Mouse (Mus musculus) gastrocnemius, postnatal 36 days (tissue): Measurements from ENCODE around the gene Tm9sf4. TPM values are rescaled to one million over a fixed set of nuclear protein-coding genes. Genes with fewer than 3 reads are reported as not detected.

Experiments
- DNase-seq, 2 experiments: peaks; one replicate each; pipeline ENCODE4 v3.0.0; 2022
- intact Hi-C: fragments of 180-260 bp; cut with DNase I; formaldehyde crosslinking; loops from one replicate; pipeline ENCODE4 v1.15.1; 2025
- long read RNA-seq, 2 experiments: library from polyadenylated mRNA; stranded (forward); transcript quantifications; one replicate each; pipeline ENCODE4 v2.0.0; 2021
- total RNA-seq, 2 experiments: library from RNA; stranded (reverse); gene quantifications; 2 replicates each; pipeline ENCODE4 v1.2.3; 2021

Tm9sf4 gene
- 10 to 100 TPM; 27.3 to 31.1 TPM for total RNA-seq
- long read RNA-seq, experiment 1, transcript Tm9sf4-201 (18 exons, 3,896 nt), result major isoform, 6 of 12 reads
- long read RNA-seq, experiment 1, partial matches to known transcripts, result 3 of 12 reads
- long read RNA-seq, experiment 1, other reads (novel, unspliced or antisense), result 3 of 12 reads
- long read RNA-seq, experiment 2, transcript Tm9sf4-201 (18 exons, 3,896 nt), result major isoform, 11 of 19 reads
- long read RNA-seq, experiment 2, partial matches to known transcripts, result 3 of 19 reads
- long read RNA-seq, experiment 2, other reads (novel, unspliced or antisense), result 5 of 19 reads

GRCm38 (mm10) chr2:153160844-153161683, at the start of gene Tm9sf4:
TSS of gene Tm9sf4 (plus strand) at chr2:153161303.
- intact Hi-C loops, result loop anchor here (5.0 kb wide), 1 partner anchor 71 kb away; no protein-coding TSS in a partner anchor

GRCm38 (mm10) chr2:153115679-153116081, 45.4 kb upstream of the Tm9sf4 start:
- intact Hi-C loops, result no loop called here
- no peak for DNase-seq

More at GRCm38 (mm10) chr2:153160844-153161683, at the start of gene Tm9sf4:
- peak; percentile 76 to 90 for DNase-seq

- intact Hi-C loops, result no loop called here
- no peak for DNase-seq
Observed at GRCm38 (mm10) chr2:153117051-153117486, 44.0 kb upstream of the Tm9sf4 start.

- intact Hi-C loops, result no loop called here
- DNase-seq, result no peak
Observed at GRCm38 (mm10) chr2:153119488-153119887, 41.6 kb upstream of the Tm9sf4 start.

GRCm38 (mm10) chr2:153120126-153120525, 41.0 kb upstream of the Tm9sf4 start:
- DNase-seq, result no peak
- intact Hi-C loops, result no loop called here

GRCm38 (mm10) chr2:153121821-153122615, 39.1 kb upstream of the Tm9sf4 start:
- no peak for DNase-seq
- intact Hi-C loops, result no loop called here

- DNase-seq, result no peak
- intact Hi-C loops, result no loop called here
Observed at GRCm38 (mm10) chr2:153122701-153123100, 38.4 kb upstream of the Tm9sf4 start.

GRCm38 (mm10) chr2:153125875-153126274, 35.2 kb upstream of the Tm9sf4 start:
- intact Hi-C loops, result no loop called here
- no peak for DNase-seq

- DNase-seq, result no peak
- intact Hi-C loops, result no loop called here
Observed at GRCm38 (mm10) chr2:153131019-153131418, 30.1 kb upstream of the Tm9sf4 start.

- DNase-seq, result no peak
- intact Hi-C loops, result no loop called here
Observed at GRCm38 (mm10) chr2:153134237-153134636, 26.9 kb upstream of the Tm9sf4 start.

- intact Hi-C loops, result no loop called here
- DNase-seq, result no peak
Observed at GRCm38 (mm10) chr2:153136211-153136610, 24.9 kb upstream of the Tm9sf4 start.

- intact Hi-C loops, result no loop called here
- DNase-seq, result no peak
Observed at GRCm38 (mm10) chr2:153139158-153139557, 21.9 kb upstream of the Tm9sf4 start.

GRCm38 (mm10) chr2:153139996-153140613, 21.0 kb upstream of the Tm9sf4 start:
- intact Hi-C loops, result loop anchor here (5.0 kb wide), 1 partner anchor 93 kb away; no protein-coding TSS in a partner anchor
- DNase-seq, result no peak

- intact Hi-C loops, result loop anchor here (5.0 kb wide), 1 partner anchor 95 kb away; no protein-coding TSS in a partner anchor
- DNase-seq, result peak in 1 of 2 experiments; percentile 26
Observed at GRCm38 (mm10) chr2:153142620-153143199, 18.4 kb upstream of the Tm9sf4 start.

GRCm38 (mm10) chr2:153145346-153145745, 15.8 kb upstream of the Tm9sf4 start:
- no peak for DNase-seq
- intact Hi-C loops, result loop anchor here (5.0 kb wide), 2 partner anchors 97 to 442 kb away; partner anchors contain the start of genes Plagl2 and Pofut1

GRCm38 (mm10) chr2:153147236-153147635, 13.9 kb upstream of the Tm9sf4 start:
- DNase-seq, result no peak
- intact Hi-C loops, result loop anchor here (5.0 kb wide), 2 partner anchors 95 to 440 kb away; partner anchors contain the start of genes Plagl2 and Pofut1

GRCm38 (mm10) chr2:153147715-153148114, 13.4 kb upstream of the Tm9sf4 start:
- peak; percentile 35 to 48 for DNase-seq
- intact Hi-C loops, result loop anchor here (2.0 to 5.0 kb wide), 3 partner anchors 95 to 440 kb away; partner anchors contain the start of genes Plagl2 and Pofut1

GRCm38 (mm10) chr2:153149742-153150141, 11.4 kb upstream of the Tm9sf4 start:
- intact Hi-C loops, result loop anchor here (2.0 to 5.0 kb wide), 3 partner anchors 93 to 438 kb away; partner anchors contain the start of genes Plagl2 and Pofut1
- no peak for DNase-seq

- DNase-seq, result no peak
- intact Hi-C loops, result no loop called here
Observed at GRCm38 (mm10) chr2:153151026-153151425, 10.1 kb upstream of the Tm9sf4 start.
